Mouse (Mus musculus) liver, adult 2 months (tissue): ENCODE results near the gene Malrd1.

Experiments used
- CTCF ChIP-seq: fragments of 200-500 bp; IDR thresholded peaks from 2 replicates; pipeline ENCODE4 v1.5.1; 2011; ENCODE audit warnings: low read depth, low read length, control low read depth
- POLR2A ChIP-seq: fragments of 200-500 bp; IDR thresholded peaks from 2 replicates; pipeline ENCODE4 v1.6.1; 2011; ENCODE audit warnings: low read length, control low read depth; ENCODE audit not compliant: insufficient read depth; ENCODE audit errors: extremely low read depth

DNA sequence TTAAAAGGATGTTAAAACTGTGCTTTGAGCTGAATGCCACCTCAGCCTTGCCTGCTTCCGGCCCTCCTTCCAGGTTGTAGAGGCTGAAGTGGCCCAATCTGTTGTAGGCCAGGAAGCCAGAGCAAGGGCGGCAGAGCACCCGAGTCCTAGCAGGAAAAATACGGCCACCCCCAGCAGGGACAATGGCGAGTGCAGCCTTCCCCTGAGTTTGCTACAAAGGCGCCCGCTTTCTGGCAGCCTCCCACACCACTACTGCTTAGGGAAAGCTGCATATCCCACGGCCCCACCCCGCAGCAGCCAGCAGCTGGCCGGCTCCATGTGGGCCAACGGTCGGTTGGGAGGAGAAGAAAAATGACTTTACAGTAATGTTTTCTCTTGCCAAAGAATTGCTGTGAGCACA is 503.5 kb downstream of the Malrd1 start:
- TF ChIP-seq POLR2A (no peak), CTCF (no peak)
